15 mouse cellular contexts compared by ENCODE assay signal in the genomic region with DNA sequence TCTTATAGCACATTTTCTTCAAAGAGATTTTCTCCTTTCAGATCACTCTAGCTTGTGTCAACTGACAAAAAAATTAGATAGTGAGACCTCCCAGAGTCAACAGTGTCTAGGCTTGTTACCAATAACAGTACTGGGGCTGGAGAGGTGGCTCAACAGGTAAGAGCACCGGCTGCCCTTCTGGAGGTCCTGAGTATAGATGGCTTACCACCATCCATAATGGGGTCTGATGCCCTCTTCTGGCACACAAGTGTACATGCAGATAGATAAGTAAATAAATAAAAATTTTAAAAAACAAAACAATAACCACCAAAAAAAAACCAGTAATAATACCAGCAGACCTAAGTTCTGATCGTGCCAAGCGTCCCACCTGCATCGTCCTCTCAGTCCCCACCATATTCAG.
DNase-seq lines count a peak whose midpoint lies in the region; ATAC-seq and TF ChIP-seq lines count a peak whose summit lies in the region.
"Had no signal": no experiment of that assay in that cellular context is flagged by ENCODE, and none has a peak within 500 bp of the region (broad histone marks: within the 10 kb centered on the region; RNA-seq: fewer than 3 reads in every experiment).

No protein-coding gene starts in this region.

- no peaks in the 10 kb centered on the region for H3K36me3 ChIP-seq in liver, adult 2 months (ENCODE audit: control insufficient read depth, insufficient read depth, low read length)
- no peaks in the 10 kb centered on the region for H3K36me3 ChIP-seq in liver, embryonic 11.5 days (ENCODE audit: control insufficient read depth, insufficient read depth, low read length)
- H3K36me3 ChIP-seq: lung, embryonic 15.5 days; midbrain, embryonic 15.5 days had no signal

- 78% methylated on average over 4 of the region's 4 CpGs for WGBS in liver, adult 2 months
- WGBS in liver, embryonic 11.5 days = 76% methylated on average over 4 of the region's 4 CpGs

- no peak overlapping the region for H3K4me2 ChIP-seq in liver, embryonic 11.5 days
- H3K4me2 ChIP-seq: heart, embryonic 11.5 days; hindbrain, embryonic 14.5 days; lung, embryonic 15.5 days; midbrain, embryonic 15.5 days had no signal

- no peaks in the 10 kb centered on the region for H3K27me3 ChIP-seq in liver, adult 2 months (ENCODE audit: control insufficient read depth, insufficient read depth, low read length)
- no peaks in the 10 kb centered on the region for H3K27me3 ChIP-seq in liver, embryonic 11.5 days (replicated peaks; ENCODE audit: control insufficient read depth, insufficient read depth, low read length)
- H3K27me3 ChIP-seq: lung, embryonic 15.5 days; midbrain, embryonic 15.5 days had no signal

- TF ChIP-seq POLR2A in liver, adult 2 months (IDR thresholded peaks at IDR 0.05; ENCODE audit: extremely low read depth, insufficient read depth, low read length) = no peak
- no peak for TF ChIP-seq POLR2A in cortical plate, adult 2 months (IDR thresholded peaks at IDR 0.05; ENCODE audit: extremely low read depth, insufficient read depth, low read length)

- ATAC-seq in liver, embryonic 11.5 days (replicated peaks; ENCODE audit: low FRiP score) = no peak; the same call in 1 of the 2 replicates
- ATAC-seq: midbrain, embryonic 15.5 days had no signal

- no peaks in the 10 kb centered on the region for H3K79me2 ChIP-seq in liver, adult 2 months (ENCODE audit: control insufficient read depth, insufficient read depth, low read length)

- H3K4me1 ChIP-seq in liver, adult 2 months (ENCODE audit: control insufficient read depth, insufficient read depth, low read length) = no peaks in the 10 kb centered on the region
- no peaks in the 10 kb centered on the region for H3K4me1 ChIP-seq in liver, embryonic 11.5 days (replicated peaks; ENCODE audit: control insufficient read depth, insufficient read depth, low read length)
- H3K4me1 ChIP-seq in cortical plate, adult 2 months (ENCODE audit: control insufficient read depth, insufficient read depth, low read length) = no peaks in the 10 kb centered on the region
- H3K4me1 ChIP-seq: lung, embryonic 15.5 days; midbrain, embryonic 15.5 days had no signal

- TF ChIP-seq CTCF in liver, adult 2 months (IDR thresholded peaks at IDR 0.05; ENCODE audit: low read depth, low read length) = no peak
- TF ChIP-seq CTCF in cortical plate, adult 2 months (IDR thresholded peaks at IDR 0.05; ENCODE audit: extremely low read depth, insufficient read depth, low read length) = 0 out of 2 replicates have a peak, but pooled peaks have one; percentile 13

- no peaks in the 10 kb centered on the region for H3K9me3 ChIP-seq in liver, embryonic 11.5 days (ENCODE audit: control insufficient read depth, low read length)
- H3K9me3 ChIP-seq: lung, embryonic 15.5 days; midbrain, embryonic 15.5 days had no signal

- DNase-seq in heart, adult 11 months = peak; percentile 69
- DNase-seq in heart, postnatal 4 days = no peak
- DNase-seq in liver, adult 2 months (ENCODE audit: extremely low read depth, low read depth, low spot score) = peak; percentile 8
- DNase-seq in liver, embryonic 11.5 days (ENCODE audit: low spot score) = no peak
- DNase-seq in CD4-positive helper T cell, adult 2 months (ENCODE audit: low read depth, low spot score) = peak; percentile 7
- no peak for DNase-seq in cerebellum, postnatal 14 days
- no peak for DNase-seq in layer of hippocampus, postnatal 36 days
- DNase-seq: adrenal gland, adult 8-10 months; embryo, embryonic 11 days; right cerebral cortex, postnatal 25 days had no signal

- H3K4me3 ChIP-seq in liver, adult 2 months (ENCODE audit: insufficient read depth, low read depth, low read length) = no peak overlapping the region
- no peak overlapping the region for H3K4me3 ChIP-seq in liver, embryonic 11.5 days (ENCODE audit: low read depth, low read length)
- H3K4me3 ChIP-seq in cortical plate, adult 2 months (ENCODE audit: insufficient read depth, low read length) = no peak overlapping the region
- H3K4me3 ChIP-seq: lung, embryonic 15.5 days; midbrain, embryonic 15.5 days had no signal

- no peak overlapping the region for H3K9ac ChIP-seq in liver, adult 2 months (ENCODE audit: low read depth, low read length)
- no peak overlapping the region for H3K9ac ChIP-seq in liver, embryonic 11.5 days (ENCODE audit: low read depth, low read length)
- H3K9ac ChIP-seq: hindbrain, embryonic 14.5 days; lung, embryonic 15.5 days; midbrain, embryonic 15.5 days had no signal

- no peak overlapping the region for H3K27ac ChIP-seq in liver, adult 2 months (replicated peaks; ENCODE audit: insufficient read depth, low read depth, low read length)
- H3K27ac ChIP-seq in liver, embryonic 11.5 days (ENCODE audit: low read depth, low read length) = no peak overlapping the region
- H3K27ac ChIP-seq in cortical plate, adult 2 months (ENCODE audit: insufficient read depth, low read length) = no peak overlapping the region
- H3K27ac ChIP-seq: hindbrain, embryonic 14.5 days; lung, embryonic 15.5 days; midbrain, embryonic 15.5 days had no signal

Comparison
In these comparisons a context has a peak if more than half of its experiments do, and no peak if none do; other contexts are left out.
1. DNase-seq: peak in heart, adult 11 months (single experiment), liver, adult 2 months (single experiment) and CD4-positive helper T cell, adult 2 months (single experiment); none in heart, postnatal 4 days (single experiment), liver, embryonic 11.5 days (single experiment), cerebellum, postnatal 14 days (0 of 2) and layer of hippocampus, postnatal 36 days (0 of 2).